Mouse (Mus musculus) brain, embryonic 14.5 days (tissue): ENCODE measurements around the gene Akr7a5.

Source experiments
- CTCF ChIP-seq: fragments of 200-500 bp; IDR thresholded peaks from 2 replicates; pipeline ENCODE4 v1.5.1; 2012; ENCODE audit warnings: inconsistent platforms, mild to moderate bottlenecking, moderate library complexity, borderline replicate concordance; ENCODE audit not compliant: insufficient read depth, insufficient read length; ENCODE audit errors: extremely low read depth
- POLR2A ChIP-seq: fragments of 200-500 bp; IDR thresholded peaks from 2 replicates; pipeline ENCODE4 v1.6.1; 2012; ENCODE audit warnings: mild to moderate bottlenecking, inconsistent platforms, borderline replicate concordance; ENCODE audit not compliant: poor library complexity, insufficient read depth, insufficient read length, severe bottlenecking; ENCODE audit errors: extremely low read depth

DNA sequence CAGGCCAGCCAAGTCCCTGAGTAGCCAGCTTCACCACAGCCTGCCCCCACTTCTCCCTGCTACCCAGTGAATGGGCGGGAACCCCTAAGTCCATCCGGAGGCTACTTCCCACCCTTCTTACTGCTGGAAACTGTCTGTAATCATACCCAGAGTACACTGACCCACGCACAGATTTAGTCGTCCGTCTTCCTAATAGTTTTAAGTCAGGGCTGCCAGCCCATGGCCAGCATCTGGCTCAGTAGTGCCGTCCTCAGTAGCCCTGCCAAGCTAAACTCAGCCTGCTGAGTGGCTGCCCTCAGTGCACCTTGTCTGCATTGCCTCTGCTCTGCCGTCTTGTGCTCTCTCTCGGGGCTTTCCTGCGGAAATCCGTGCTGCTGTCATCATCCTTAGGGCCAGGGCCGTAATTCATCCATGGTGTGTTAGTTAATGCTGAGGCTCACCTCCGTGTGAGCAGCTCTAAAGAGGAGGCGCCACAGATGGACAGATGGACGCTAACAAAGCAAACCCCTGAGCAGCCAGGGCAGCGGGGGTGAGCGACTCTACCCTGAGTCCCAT is 28.7 kb upstream of the Akr7a5 start:
- TF ChIP-seq CTCF (no peak), POLR2A (no peak)
